Mouse (Mus musculus): ENCODE results near the gene Enho. TPM values are rescaled to one million over a fixed set of nuclear protein-coding genes. Genes with fewer than 3 reads are reported as not detected.

Enho gene
- polyA plus RNA-seq, 1 experiment from 2014 or later = 25.2 TPM

DNA sequence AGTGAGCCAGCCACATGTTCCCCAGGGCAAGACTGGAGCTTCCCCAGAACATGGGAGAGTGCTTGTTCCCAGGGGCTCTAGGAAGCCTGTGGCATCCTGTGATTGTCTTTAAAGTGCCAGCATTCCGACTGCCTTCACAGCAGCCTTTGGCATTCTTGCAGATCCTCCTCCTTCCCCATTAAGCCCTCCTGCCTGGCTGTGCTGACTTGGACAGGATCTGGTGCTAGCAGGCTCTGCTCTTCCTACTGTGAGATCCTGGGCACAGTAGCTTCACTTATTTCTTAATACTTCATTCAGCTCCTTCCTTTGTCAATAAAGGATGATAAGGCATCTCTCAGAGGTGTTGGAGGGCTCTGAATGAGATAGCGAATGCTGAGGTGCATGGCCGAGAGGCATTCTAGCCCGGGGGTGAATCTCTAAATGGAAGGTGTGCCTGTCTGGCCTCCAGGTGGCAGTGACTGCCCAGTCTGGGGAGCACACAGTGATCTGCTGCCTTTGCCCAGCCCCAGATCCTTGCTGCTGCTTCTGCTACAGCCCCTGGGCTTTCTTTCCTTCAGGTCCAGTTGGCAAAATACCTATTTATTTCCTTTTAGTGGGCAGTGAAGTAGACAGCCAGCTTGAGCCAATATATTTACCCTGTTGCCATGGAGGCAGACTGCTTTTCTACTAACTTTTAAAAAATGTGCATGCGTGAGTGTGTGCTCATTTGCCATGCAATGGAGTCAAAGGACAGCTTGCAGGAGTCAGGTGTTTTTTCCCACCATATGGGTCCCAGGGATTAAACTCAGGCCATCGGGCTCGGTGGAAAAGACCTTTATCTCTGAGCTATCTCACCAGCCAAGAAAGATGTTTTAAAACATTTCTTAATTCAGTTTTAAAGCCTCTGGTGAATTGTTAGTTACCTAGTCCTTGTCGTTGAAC is 35.4 kb downstream of the Enho start:
- ATAC-seq (no peak), DNase-seq (peak; percentile 29)
- no peak overlapping the region for H3K4me3 ChIP-seq (ENCODE audit: low read depth, low read length)
- H3K36me3 ChIP-seq (replicated peaks; ENCODE audit: insufficient read depth, low read length) = no peaks in the 10 kb centered on the region
- no peak overlapping the region for H3K4me2 ChIP-seq (ENCODE audit: low read depth, low read length)
- WGBS (ENCODE audit: insufficient replicate concordance) = 38% methylated on average over 8 of the region's 8 CpGs
- 0 out of 2 replicates have a peak, but pooled peaks cover 2% of the 10 kb centered on the region for H3K27me3 ChIP-seq (ENCODE audit: insufficient read depth, low read length)
- no peaks in the 10 kb centered on the region for H3K4me1 ChIP-seq (ENCODE audit: insufficient read depth)
- no peaks in the 10 kb centered on the region for H3K9me3 ChIP-seq (ENCODE audit: low read length)
- TF ChIP-seq CTCF (IDR thresholded peaks at IDR 0.05; ENCODE audit: low read depth) (peak; percentile 57), EP300 (IDR thresholded peaks at IDR 0.05; ENCODE audit: low read depth) (no peak)
- H3K27ac ChIP-seq (ENCODE audit: low read depth) = no peak overlapping the region
- no peak overlapping the region for H3K9ac ChIP-seq (replicated peaks)

DNA sequence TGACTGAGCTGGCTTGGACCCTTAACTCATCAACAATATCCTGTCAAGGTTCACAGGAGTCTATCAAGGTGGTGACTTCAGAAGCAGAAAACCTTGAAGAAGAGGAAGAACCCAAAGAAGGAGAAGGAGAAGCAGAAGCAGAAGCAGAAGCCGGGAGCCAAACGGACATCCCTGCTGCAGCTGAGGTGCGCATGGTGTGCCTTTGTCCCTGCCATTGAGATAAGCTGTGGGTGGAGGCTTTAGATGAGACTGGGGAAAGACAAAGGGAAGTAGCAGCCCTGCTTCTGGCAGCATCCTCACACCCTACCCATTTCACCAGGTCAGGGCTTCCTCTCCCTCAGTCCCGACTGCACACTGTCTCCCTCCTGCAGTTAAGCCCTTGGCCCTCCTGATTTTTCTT is 37.3 kb downstream of the Enho start:
- TF ChIP-seq EP300 (IDR thresholded peaks at IDR 0.05; ENCODE audit: low read depth) = no peak
- TF ChIP-seq CTCF (IDR thresholded peaks at IDR 0.05; ENCODE audit: low read depth) = no peak
- H3K9me3 ChIP-seq (ENCODE audit: low read length) = no peaks in the 10 kb centered on the region
- H3K27me3 ChIP-seq (ENCODE audit: insufficient read depth, low read length) = no peaks in the 10 kb centered on the region
- ATAC-seq = no peak
- 32% methylated on average over 4 of the region's 4 CpGs for WGBS (ENCODE audit: insufficient replicate concordance)
- H3K4me2 ChIP-seq (ENCODE audit: low read depth, low read length) = no peak overlapping the region
- no peak overlapping the region for H3K9ac ChIP-seq (replicated peaks)
- H3K27ac ChIP-seq (ENCODE audit: low read depth) = no peak overlapping the region
- no peaks in the 10 kb centered on the region for H3K4me1 ChIP-seq (ENCODE audit: insufficient read depth)
- no peak overlapping the region for H3K4me3 ChIP-seq (ENCODE audit: low read depth, low read length)
- DNase-seq = no peak
- no peaks in the 10 kb centered on the region for H3K36me3 ChIP-seq (replicated peaks; ENCODE audit: insufficient read depth, low read length)

Other genes starting within 250 kb of the Enho start
- gene Kif24, start 175.4 kb downstream of the Enho start, polyA plus RNA-seq (2015; fragmentation: Nextera tagmentation; extraction: Ambion mirVana) = 2.4 and 2.5 TPM in 2 replicates
- 13.6 and 14.4 TPM in 2 replicates for gene Nudt2, start 175.2 kb downstream of the Enho start, polyA plus RNA-seq (2015; fragmentation: Nextera tagmentation; extraction: Ambion mirVana)
- gene AI464131, start 137.2 kb downstream of the Enho start, polyA plus RNA-seq (2015; fragmentation: Nextera tagmentation; extraction: Ambion mirVana) = 1.8 and 2.0 TPM in 2 replicates
- gene 1110017D15Rik, start 123.0 kb downstream of the Enho start, polyA plus RNA-seq (2015; fragmentation: Nextera tagmentation; extraction: Ambion mirVana) = not detected in 2 replicates
- 0.77 and 1.0 TPM in 2 replicates for gene Fam219a, start 70.8 kb downstream of the Enho start, polyA plus RNA-seq (2015; fragmentation: Nextera tagmentation; extraction: Ambion mirVana)
- gene Dnaic1, start 70.5 kb downstream of the Enho start, polyA plus RNA-seq (2015; fragmentation: Nextera tagmentation; extraction: Ambion mirVana) = 10.6 and 14.2 TPM in 2 replicates
- 0.12 and 0.29 TPM in 2 replicates for gene Cntfr, start 56.8 kb upstream of the Enho start, polyA plus RNA-seq (2015; fragmentation: Nextera tagmentation; extraction: Ambion mirVana)
- gene Il11ra1, start 59.7 kb upstream of the Enho start, polyA plus RNA-seq (2015; fragmentation: Nextera tagmentation; extraction: Ambion mirVana) = 28.5 and 33.2 TPM in 2 replicates
- 30.9 and 31.7 TPM in 2 replicates for gene Rpp25l, start 73.2 kb upstream of the Enho start, polyA plus RNA-seq (2015; fragmentation: Nextera tagmentation; extraction: Ambion mirVana)
- 64.0 and 65.2 TPM in 2 replicates for gene Dctn3, start 82.8 kb upstream of the Enho start, polyA plus RNA-seq (2015; fragmentation: Nextera tagmentation; extraction: Ambion mirVana)
- not detected in 2 replicates for gene Arid3c, start 90.8 kb upstream of the Enho start, polyA plus RNA-seq (2015; fragmentation: Nextera tagmentation; extraction: Ambion mirVana)
- gene Galt, start 114.9 kb upstream of the Enho start, polyA plus RNA-seq (2015; fragmentation: Nextera tagmentation; extraction: Ambion mirVana) = 40.9 and 46.2 TPM in 2 replicates
- gene Sigmar1, start 115.8 kb upstream of the Enho start, polyA plus RNA-seq (2015; fragmentation: Nextera tagmentation; extraction: Ambion mirVana) = 73.2 and 77.7 TPM in 2 replicates
- 10.1 and 11.7 TPM in 2 replicates for gene Ccl27a, start 133.9 kb upstream of the Enho start, polyA plus RNA-seq (2015; fragmentation: Nextera tagmentation; extraction: Ambion mirVana)

All from liver, postnatal 0 days (tissue).